Comparison of ENCODE assay signal across 26 mouse cellular contexts in the genomic region with DNA sequence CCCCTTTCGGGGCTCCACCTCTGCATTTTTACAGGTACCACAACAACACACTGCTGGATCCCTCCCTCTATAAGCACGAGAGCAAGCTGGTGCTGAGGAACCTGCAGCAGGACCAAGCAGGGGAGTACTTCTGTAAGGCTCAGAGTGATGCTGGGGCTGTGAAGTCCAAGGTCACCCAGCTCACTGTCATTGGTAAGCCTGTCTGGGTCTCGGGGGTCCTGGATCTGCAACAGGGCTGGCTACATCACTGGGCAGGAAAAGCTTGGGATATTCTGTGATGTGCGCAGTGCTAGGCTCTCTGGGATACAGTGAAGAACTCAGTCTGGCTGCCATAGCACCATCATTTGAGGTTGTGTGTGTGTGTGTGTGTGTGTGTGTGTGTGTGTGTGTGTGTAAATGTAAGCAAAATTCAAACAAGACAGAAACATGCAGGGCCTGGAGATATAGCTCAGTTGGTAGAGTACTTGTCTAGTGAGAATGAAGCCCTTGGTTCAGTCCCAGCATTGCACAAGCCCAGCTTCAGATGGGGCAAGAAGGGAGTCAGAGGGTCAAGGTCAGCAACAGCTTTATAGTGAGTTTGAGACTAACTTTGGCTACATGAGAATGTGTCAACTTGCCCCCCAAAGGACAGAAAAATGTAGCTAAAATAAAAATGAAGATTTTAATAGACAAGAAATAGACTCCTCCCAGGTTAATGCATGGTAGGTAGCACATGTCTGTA. TPM values are rescaled to one million over a fixed set of nuclear protein-coding genes. Genes with fewer than 3 reads are reported as not detected.
DNase-seq lines count a peak whose midpoint lies in the region; ATAC-seq and TF ChIP-seq lines count a peak whose summit lies in the region.
"Had no signal": no experiment of that assay in that cellular context is flagged by ENCODE, and none has a peak within 500 bp of the region (broad histone marks: within the 10 kb centered on the region; RNA-seq: fewer than 3 reads in every experiment).

No protein-coding gene starts in this region.

- H3K4me2 ChIP-seq in liver, postnatal 0 days (ENCODE audit: low read depth, low read length), result no peak overlapping the region
- H3K4me2 ChIP-seq in liver, embryonic 12.5 days, result no peak overlapping the region
- H3K4me2 ChIP-seq: embryonic facial prominence, embryonic 13.5 days; forebrain, embryonic 12.5 days; forebrain, embryonic 15.5 days; heart, embryonic 11.5 days; hindbrain, embryonic 12.5 days; intestine, embryonic 15.5 days had no signal

- H3K4me3 ChIP-seq in liver, postnatal 0 days (ENCODE audit: low read depth, low read length), result no peak overlapping the region
- H3K4me3 ChIP-seq in liver, embryonic 12.5 days, result no peak overlapping the region
- no peak overlapping the region for H3K4me3 ChIP-seq in brown adipose tissue, adult 24 weeks (ENCODE audit: insufficient read depth, low read depth, low read length)
- H3K4me3 ChIP-seq: embryonic facial prominence, embryonic 10.5 days; embryonic facial prominence, embryonic 13.5 days; erythroblast, embryonic 14.5 days; forebrain, embryonic 12.5 days; forebrain, embryonic 15.5 days; hindbrain, embryonic 12.5 days; intestine, embryonic 15.5 days had no signal

- 58% methylated on average over 4 of the region's 4 CpGs for WGBS in liver, postnatal 0 days (ENCODE audit: insufficient replicate concordance)
- 52% methylated on average over 4 of the region's 4 CpGs for WGBS in liver, embryonic 12.5 days (ENCODE audit: insufficient replicate concordance)

- H3K9ac ChIP-seq in liver, postnatal 0 days (replicated peaks), result no peak overlapping the region
- H3K9ac ChIP-seq in liver, embryonic 12.5 days, result no peak overlapping the region
- H3K9ac ChIP-seq: embryonic facial prominence, embryonic 13.5 days; forebrain, embryonic 12.5 days; forebrain, embryonic 15.5 days; hindbrain, embryonic 12.5 days; intestine, embryonic 15.5 days had no signal

- H3K9me3 ChIP-seq in liver, postnatal 0 days (ENCODE audit: low read length), result no peaks in the 10 kb centered on the region
- no peaks in the 10 kb centered on the region for H3K9me3 ChIP-seq in liver, embryonic 12.5 days (replicated peaks)
- H3K9me3 ChIP-seq: embryonic facial prominence, embryonic 10.5 days; embryonic facial prominence, embryonic 13.5 days; forebrain, embryonic 12.5 days; forebrain, embryonic 15.5 days; hindbrain, embryonic 12.5 days; intestine, embryonic 15.5 days had no signal

- TF ChIP-seq EP300 in liver, postnatal 0 days (IDR thresholded peaks at IDR 0.05; ENCODE audit: low read depth), result no peak

- no peak for TF ChIP-seq CTCF in liver, postnatal 0 days (IDR thresholded peaks at IDR 0.05; ENCODE audit: low read depth)

- peak; percentile 47 for DNase-seq in adrenal gland, postnatal 10 days
- DNase-seq in adrenal gland, adult 18-20 months (ENCODE audit: low spot score in 2 of 2), result no peak
- DNase-seq in liver, postnatal 0 days, result no peak
- peak; percentile 47 for DNase-seq in adrenal gland, postnatal 14 days
- no peak for DNase-seq in left cerebral cortex, adult 8-10 months (ENCODE audit: low spot score in 2 of 2)
- DNase-seq: cerebellum, adult 11-12 months; cerebellum, adult 8-10 months; cerebellum, postnatal 10 days; cerebellum, postnatal 36 days; embryo, embryonic 11 days; gastrocnemius, postnatal 25 days; kidney, adult 11 months had no signal

- peak; percentile 56; the same call in 1 of the 2 replicates for ATAC-seq in liver, postnatal 0 days
- no peak for ATAC-seq in liver, embryonic 12.5 days
- ATAC-seq: activated CD4-positive, CD25-positive, alpha-beta regulatory T cell, adult 4 months; forebrain, embryonic 15.5 days; hindbrain, embryonic 16.5 days; intestine, embryonic 15.5 days had no signal

- H3K4me1 ChIP-seq in liver, postnatal 0 days (ENCODE audit: insufficient read depth), result no peaks in the 10 kb centered on the region
- H3K4me1 ChIP-seq in liver, embryonic 12.5 days, result no peaks in the 10 kb centered on the region
- H3K4me1 ChIP-seq in brown adipose tissue, adult 24 weeks (ENCODE audit: control insufficient read depth, insufficient read depth, insufficient read length, low read length), result no peaks in the 10 kb centered on the region
- H3K4me1 ChIP-seq: embryonic facial prominence, embryonic 13.5 days; forebrain, embryonic 15.5 days; hindbrain, embryonic 12.5 days; intestine, embryonic 15.5 days had no signal

- no peaks in the 10 kb centered on the region for H3K36me3 ChIP-seq in liver, postnatal 0 days (replicated peaks; ENCODE audit: insufficient read depth, low read length)
- H3K36me3 ChIP-seq in liver, embryonic 12.5 days, result no peaks in the 10 kb centered on the region
- H3K36me3 ChIP-seq: embryonic facial prominence, embryonic 10.5 days; embryonic facial prominence, embryonic 13.5 days; forebrain, embryonic 12.5 days; forebrain, embryonic 15.5 days; hindbrain, embryonic 12.5 days; intestine, embryonic 15.5 days had no signal

- no peaks in the 10 kb centered on the region for H3K27me3 ChIP-seq in liver, postnatal 0 days (ENCODE audit: insufficient read depth, low read length)
- H3K27me3 ChIP-seq in liver, embryonic 12.5 days (replicated peaks), result no peaks in the 10 kb centered on the region; the same call in 1 of the 2 replicates
- H3K27me3 ChIP-seq: embryonic facial prominence, embryonic 13.5 days; forebrain, embryonic 15.5 days; hindbrain, embryonic 12.5 days; intestine, embryonic 15.5 days had no signal

- no peak overlapping the region for H3K27ac ChIP-seq in liver, postnatal 0 days (ENCODE audit: low read depth)
- no peak overlapping the region for H3K27ac ChIP-seq in liver, embryonic 12.5 days
- peak overlapping the region; percentile 55 for H3K27ac ChIP-seq in brown adipose tissue, adult 24 weeks (replicated peaks; ENCODE audit: low read depth, low read length)
- H3K27ac ChIP-seq: embryonic facial prominence, embryonic 10.5 days; embryonic facial prominence, embryonic 13.5 days; forebrain, embryonic 12.5 days; forebrain, embryonic 15.5 days; hindbrain, embryonic 12.5 days; intestine, embryonic 15.5 days had no signal

RNA-seq across cellular contexts. Expression of a gene that starts 11.0 kb away (rescaled TPM):
- 10 to 100 TPM in 1 of 2 experiments, 1 to 10 TPM in 1; 8.6 to 10.9 TPM for total RNA-seq in adrenal gland, postnatal 10 days (2021)
- 1 to 10 TPM; 3.1 to 5.9 TPM for total RNA-seq in adrenal gland, adult 18-20 months (2021)
- polyA plus RNA-seq in liver, postnatal 0 days (2015; fragmentation: Nextera tagmentation; extraction: Ambion mirVana), result 0.06 and 0.08 TPM in 2 replicates
- 0.06 TPM in 1 of 2 replicates, not detected in the other for polyA plus RNA-seq in liver, embryonic 12.5 days (2016; fragmentation: Nextera tagmentation; extraction: Ambion mirVana)
- total RNA-seq in adrenal gland, postnatal 14 days (2021), result 5.1 and 5.6 TPM in 2 replicates
- polyA plus RNA-seq in brown adipose tissue, adult 24 weeks (2012; ENCODE audit: insufficient read depth, insufficient read length, missing spikeins), result 1.2 and 3.1 TPM in 2 replicates
- total RNA-seq in left cerebral cortex, adult 8-10 months (2022), result under 1 TPM in 3 of 4 experiments, not detected in 1; 0.13 to 0.23 (median 0.19) TPM
- total RNA-seq: hematopoietic stem cell, adult 5-6 weeks had no signal
- polyA plus RNA-seq: activated CD4-positive, CD25-positive, alpha-beta regulatory T cell, adult 4 months; erythroblast, embryonic 14.5 days; heart, embryonic 14.5 days had no signal

RNA-seq across cellular contexts. Expression of a gene that starts 18.1 kb away (rescaled TPM):
- total RNA-seq in adrenal gland, postnatal 10 days (2021), result 100 to 1,000 TPM; 144 to 173 TPM
- 10 to 100 TPM; 66.7 to 75.1 TPM for total RNA-seq in adrenal gland, adult 18-20 months (2021)
- 109 and 119 TPM in 2 replicates for polyA plus RNA-seq in liver, postnatal 0 days (2015; fragmentation: Nextera tagmentation; extraction: Ambion mirVana)
- polyA plus RNA-seq in liver, embryonic 12.5 days (2016; fragmentation: Nextera tagmentation; extraction: Ambion mirVana), result 34.9 and 36.8 TPM in 2 replicates
- total RNA-seq in adrenal gland, postnatal 14 days (2021), result 132 and 152 TPM in 2 replicates
- 97.1 and 113 TPM in 2 replicates for polyA plus RNA-seq in brown adipose tissue, adult 24 weeks (2012; ENCODE audit: insufficient read depth, insufficient read length, missing spikeins)
- 10 to 100 TPM; 28.4 to 30.9 (median 28.9) TPM for total RNA-seq in left cerebral cortex, adult 8-10 months (2022)

Comparison
In these comparisons a context has a peak if more than half of its experiments do, and no peak if none do; other contexts are left out.
1. DNase-seq: peak in adrenal gland, postnatal 10 days (single experiment) and adrenal gland, postnatal 14 days (single experiment); none in adrenal gland, adult 18-20 months (0 of 2), liver, postnatal 0 days (single experiment) and left cerebral cortex, adult 8-10 months (0 of 2).